Mouse (Mus musculus) CH12F3 (cell line): ENCODE measurements around the gene Dock9.

Source experiments
- in situ Hi-C: fragments of 300-500 bp; cut with MboI; formaldehyde crosslinking; loops from 2 replicates; pipeline ENCODE4 v1.14.3; 2020; ENCODE audit warnings: low sequenced_read_pairs

Gene Dock9

DNA sequence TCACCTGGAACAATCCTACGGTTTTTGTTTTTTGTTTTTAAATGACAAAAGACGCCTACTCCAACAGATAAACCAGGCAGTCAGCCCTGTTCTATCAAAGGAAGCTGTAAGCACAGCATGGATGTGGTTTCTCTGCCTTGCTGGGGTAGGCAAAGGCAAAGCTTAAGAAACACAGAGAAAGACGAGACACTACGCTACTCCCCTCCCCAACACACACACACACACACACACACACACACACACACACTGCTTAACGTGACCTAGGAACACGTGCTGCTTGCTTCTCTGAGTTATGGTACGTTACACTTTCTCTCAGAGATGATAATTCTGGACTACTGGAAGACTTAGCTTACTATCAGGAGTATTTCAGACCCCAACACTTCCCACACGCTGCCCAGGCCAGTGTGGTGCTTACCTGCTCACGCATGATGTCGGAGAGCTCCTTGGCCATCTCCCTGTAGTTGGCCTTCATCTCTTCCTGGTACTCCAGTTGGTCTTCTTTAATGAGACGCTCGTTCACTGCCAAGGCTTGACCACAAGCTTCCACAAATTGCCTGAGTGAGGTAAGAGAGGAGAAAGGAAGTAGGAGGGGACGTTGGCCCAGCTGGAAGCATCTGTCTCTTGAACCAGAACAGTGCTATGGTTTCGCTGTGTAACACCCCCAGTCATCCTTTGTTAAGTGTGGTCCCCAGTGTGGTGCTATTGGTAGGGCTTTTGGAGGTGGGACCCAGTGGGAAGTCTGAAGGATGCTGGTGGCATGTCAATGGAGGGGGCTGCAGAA, 251.9 kb downstream of the Dock9 start:
- in situ Hi-C loops, result no loop called here

- in situ Hi-C loops, result no loop called here
Observed at GRCm38 (mm10) chr14:121541262-121541661, 256.4 kb downstream of the Dock9 start.

GRCm38 (mm10) chr14:121534501-121534900, 263.1 kb downstream of the Dock9 start:
- in situ Hi-C loops, result no loop called here

DNA sequence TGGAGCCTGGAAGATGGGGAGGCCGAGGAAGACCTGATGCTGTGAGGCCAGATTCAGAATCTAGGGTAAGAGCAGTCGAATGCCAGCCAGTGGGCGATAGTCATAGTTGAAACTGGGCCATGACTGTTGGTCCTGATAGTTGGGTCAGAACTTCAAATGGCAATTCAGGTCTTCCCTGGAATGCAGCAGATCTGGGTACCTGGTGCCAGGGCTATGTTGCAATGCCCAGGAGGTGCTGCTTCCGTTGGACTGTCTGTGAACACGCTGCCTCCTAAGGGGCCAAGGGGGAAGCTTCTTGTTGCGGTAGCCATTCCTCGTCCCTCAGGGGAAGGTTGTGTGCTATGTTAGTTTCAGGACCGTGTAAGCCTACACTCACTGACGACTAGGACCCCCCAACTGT, 266.8 kb downstream of the Dock9 start:
- in situ Hi-C loops, result no loop called here

GRCm38 (mm10) chr14:121527883-121528282, 269.8 kb downstream of the Dock9 start:
- in situ Hi-C loops, result no loop called here

- in situ Hi-C loops, result no loop called here
Observed at GRCm38 (mm10) chr14:121527201-121527600, 270.4 kb downstream of the Dock9 start.

GRCm38 (mm10) chr14:121521709-121522108, 275.9 kb downstream of the Dock9 start:
- in situ Hi-C loops, result no loop called here

DNA sequence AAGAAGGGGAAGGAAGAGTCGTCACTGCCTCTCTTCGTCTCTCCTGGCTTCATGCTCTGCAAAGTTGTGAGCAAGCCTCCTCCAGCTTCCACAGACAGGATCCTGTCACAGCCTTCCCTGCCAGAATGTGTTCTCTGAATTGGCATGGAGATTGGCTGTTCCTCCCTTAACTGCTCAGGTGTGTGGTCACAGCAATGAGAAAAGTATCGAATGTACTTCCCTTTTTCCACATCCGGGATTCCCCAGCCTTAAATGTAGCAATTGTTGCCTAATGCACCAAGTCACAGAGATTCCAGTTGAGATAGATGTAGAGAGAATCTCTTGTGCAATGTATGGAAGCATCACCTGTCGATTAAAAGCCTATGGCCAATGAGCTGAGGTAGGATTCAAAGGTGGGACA, 280.8 kb downstream of the Dock9 start:
- in situ Hi-C loops, result no loop called here

- in situ Hi-C loops, result no loop called here
Observed at GRCm38 (mm10) chr14:121508929-121509328, 288.7 kb downstream of the Dock9 start.

DNA sequence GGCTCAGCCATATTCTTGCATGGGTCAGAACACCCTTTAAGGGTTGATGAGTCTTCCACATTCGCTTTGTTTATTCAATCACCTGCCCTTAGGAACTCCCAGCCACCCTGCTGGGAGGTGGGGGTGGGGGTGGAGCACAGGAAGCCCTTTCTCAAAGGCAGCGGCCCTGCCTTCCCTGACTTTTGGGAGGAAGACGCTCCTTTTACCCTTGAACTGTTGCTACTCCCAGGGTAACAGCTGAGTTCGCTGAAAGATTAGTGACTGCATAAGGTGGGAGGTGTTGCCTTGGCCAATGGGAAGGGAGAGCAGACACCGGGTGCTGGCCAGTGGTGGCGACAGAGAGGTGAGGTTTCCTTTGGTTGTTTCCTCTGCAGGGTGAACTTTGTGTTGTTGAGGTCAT, 291.3 kb downstream of the Dock9 start:
- in situ Hi-C loops, result no loop called here

DNA sequence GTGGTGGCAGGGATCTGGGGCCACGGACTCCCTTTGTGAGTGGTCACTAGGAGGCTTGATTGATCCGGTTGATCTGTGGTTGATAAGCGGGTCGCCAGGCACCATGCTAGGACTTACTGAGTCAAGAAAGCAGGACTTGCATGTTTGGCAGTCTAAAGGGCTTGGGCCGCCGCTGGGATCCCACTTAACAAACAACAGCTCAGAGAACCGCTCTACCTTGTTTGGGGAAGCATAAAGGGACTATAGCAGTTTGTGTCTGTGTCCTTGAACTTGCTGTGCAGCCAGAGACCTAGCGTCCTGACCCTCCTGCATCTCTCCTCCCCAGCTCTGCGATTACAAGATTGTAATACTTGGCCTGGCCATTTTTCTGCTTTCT, 292.2 kb downstream of the Dock9 start:
- in situ Hi-C loops, result no loop called here

DNA sequence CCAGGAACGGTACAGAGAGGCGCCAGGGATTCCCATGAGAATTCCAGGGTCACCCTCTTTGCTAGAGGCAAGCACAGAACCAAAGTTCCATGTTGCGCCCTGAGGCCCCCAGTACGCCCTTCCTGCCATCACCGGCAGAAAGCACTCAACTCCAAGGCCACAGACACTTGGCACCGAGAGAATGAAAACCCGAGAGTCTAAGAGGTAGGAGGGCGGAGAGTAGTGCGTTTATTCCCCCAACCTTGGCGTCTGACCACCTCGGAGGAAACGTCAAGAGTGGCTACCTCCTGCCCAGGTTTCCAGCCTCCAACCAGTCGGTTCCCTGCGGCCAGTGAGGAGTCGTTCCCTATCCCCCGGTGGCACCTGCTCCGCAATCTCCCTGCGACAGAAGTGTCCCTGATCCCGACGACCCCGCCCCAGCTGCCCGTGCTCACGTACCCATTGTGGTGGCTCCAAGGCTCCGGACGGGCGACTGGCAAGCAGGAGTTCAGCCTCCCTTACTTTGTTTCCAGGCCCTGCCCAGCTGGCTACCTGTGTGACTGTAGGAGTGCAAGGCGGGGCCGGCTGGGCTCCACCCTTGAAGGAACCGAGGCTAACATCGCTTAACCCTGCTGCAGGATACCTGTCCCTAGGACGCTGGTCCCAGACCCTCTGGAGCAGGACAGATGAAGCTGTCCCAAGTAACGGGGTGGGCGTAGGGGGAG, 292.7 kb downstream of the Dock9 start, which contains the start of gene Slc15a1:
Gene Slc15a1 (minus strand): TSS at position 472 of the 704 bp plus-strand sequence.
- in situ Hi-C loops, result no loop called here

GRCm38 (mm10) chr14:121500577-121500976, 297.1 kb downstream of the Dock9 start:
- in situ Hi-C loops, result no loop called here

DNA sequence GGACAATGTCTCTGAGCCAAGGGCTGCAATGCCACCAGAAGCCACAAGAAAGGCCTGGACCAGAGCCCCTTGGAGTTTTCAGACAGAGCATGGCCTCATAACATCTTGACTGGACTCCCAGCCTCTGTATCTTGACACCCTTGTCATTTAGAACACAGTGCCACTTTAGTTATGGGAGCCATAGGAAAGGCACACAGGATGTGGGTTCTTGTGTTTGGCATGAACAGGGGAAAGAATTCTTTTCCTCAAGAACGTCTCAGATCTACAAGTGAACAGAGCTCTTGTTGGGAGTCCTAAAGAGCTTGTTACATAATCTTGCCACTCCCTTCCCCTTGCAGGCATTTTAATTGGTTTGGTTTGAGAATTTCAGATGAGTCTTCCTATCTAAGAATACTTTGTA, 297.9 kb downstream of the Dock9 start:
- in situ Hi-C loops, result no loop called here

GRCm38 (mm10) chr14:121497800-121498199, 299.8 kb downstream of the Dock9 start:
- in situ Hi-C loops, result no loop called here

- in situ Hi-C loops, result no loop called here
Observed at GRCm38 (mm10) chr14:121495741-121496140, 301.9 kb downstream of the Dock9 start.

DNA sequence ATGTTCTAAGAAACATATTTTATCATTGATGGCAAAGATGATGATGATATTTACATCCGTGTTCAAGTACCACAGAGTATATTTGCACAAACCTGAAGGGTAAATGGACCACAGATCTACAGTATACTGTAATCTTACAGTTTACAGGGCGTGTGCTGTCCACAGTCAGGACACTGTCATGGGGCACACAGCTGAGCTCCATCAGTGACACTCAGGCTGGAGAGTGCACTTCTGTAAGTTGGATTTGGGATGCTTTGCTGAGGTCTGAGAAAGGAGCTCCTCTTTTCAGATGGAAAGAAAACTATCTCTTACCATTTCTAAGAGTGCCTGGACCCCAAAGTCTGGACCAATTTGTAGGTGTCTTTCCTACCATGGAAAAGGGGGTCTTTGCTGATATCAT, 302.5 kb downstream of the Dock9 start:
- in situ Hi-C loops, result no loop called here

DNA sequence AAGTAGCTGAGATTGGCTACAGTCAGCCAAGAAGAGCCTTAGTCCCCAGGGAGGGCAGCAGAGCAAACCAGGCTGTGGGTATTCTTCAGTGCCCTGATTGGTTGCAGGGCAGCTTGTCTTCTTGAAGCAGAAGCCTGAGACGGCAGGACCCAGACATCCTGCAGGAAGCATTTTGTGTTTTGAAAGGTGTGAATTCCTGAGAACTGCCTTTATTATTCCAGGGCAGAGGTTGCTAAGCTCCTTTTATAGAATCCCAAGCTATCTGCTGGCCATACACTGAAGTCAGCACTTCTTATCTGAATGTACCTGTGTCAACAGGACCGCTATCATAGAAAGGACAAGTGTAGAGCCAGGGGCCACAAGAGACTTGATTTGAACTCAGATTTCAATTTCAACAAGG, 303.4 kb downstream of the Dock9 start:
- in situ Hi-C loops, result no loop called here

- in situ Hi-C loops, result no loop called here
Observed at GRCm38 (mm10) chr14:121493712-121494111, 303.9 kb downstream of the Dock9 start.

- in situ Hi-C loops, result no loop called here
Observed at GRCm38 (mm10) chr14:121492328-121492727, 305.3 kb downstream of the Dock9 start.
